Comparison of ENCODE assay signal across 19 mouse cellular contexts in the genomic region with DNA sequence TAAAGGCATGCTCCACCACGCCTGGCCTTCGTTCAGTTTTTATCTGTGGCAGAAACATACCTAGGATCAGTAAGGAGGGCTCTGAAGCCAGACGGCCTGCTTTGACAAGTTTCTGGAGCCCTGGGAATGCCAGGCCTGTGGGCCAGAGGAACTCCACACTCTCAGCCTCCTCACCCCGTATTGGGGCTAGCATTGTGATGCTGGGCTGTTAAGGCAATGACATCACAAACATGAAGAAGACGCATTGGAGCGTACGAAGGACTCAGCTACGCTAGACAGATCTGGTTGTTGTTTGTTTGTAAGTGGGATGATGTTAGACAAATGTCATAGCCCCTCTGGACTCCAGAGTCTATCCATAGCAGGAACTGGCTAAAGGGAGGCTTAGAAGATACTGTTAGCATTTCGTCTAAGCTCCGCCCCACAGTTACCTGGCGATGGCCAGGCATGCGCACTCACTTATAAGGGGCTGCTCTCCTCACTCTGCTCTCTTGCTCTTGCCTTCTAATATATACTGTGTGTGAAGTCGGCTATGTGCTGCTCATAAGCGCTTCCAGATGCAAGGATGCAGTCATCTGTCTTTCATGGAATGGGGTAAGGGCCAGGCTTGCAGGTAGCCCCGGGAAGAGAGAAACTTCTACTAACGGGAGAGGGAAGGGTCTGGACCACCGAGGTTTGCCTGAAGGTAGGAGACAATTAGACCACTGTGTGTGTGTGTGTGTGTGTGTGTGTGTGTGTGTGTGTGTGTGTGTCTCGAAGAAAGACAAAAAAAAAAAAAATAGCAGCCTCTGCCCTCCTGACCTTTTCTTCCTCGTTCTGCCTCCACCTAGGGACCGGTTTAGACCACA. TPM values are rescaled to one million over a fixed set of nuclear protein-coding genes. Genes with fewer than 3 reads are reported as not detected.
DNase-seq lines count a peak whose midpoint lies in the region; ATAC-seq and TF ChIP-seq lines count a peak whose summit lies in the region.
"Had no signal": no experiment of that assay in that cellular context is flagged by ENCODE, and none has a peak within 500 bp of the region (broad histone marks: within the 10 kb centered on the region; RNA-seq: fewer than 3 reads in every experiment).

No protein-coding gene starts in this region.

- H3K4me1 ChIP-seq in hindbrain, embryonic 11.5 days (replicated peaks; ENCODE audit: control insufficient read depth, insufficient read depth, low read length), result peaks cover 7% of the 10 kb centered on the region; the same call in 1 of the 2 replicates
- no peaks in the 10 kb centered on the region for H3K4me1 ChIP-seq in hindbrain, embryonic 14.5 days (replicated peaks; ENCODE audit: control insufficient read depth, insufficient read depth, low read length)
- H3K4me1 ChIP-seq in testis, adult 2 months (ENCODE audit: control insufficient read depth, insufficient read depth, low read length), result peaks cover 5% of the 10 kb centered on the region

- no peaks in the 10 kb centered on the region for H3K9me3 ChIP-seq in hindbrain, embryonic 11.5 days (ENCODE audit: control insufficient read depth, low read length)
- H3K9me3 ChIP-seq in hindbrain, embryonic 14.5 days (ENCODE audit: control insufficient read depth, low read length), result no peaks in the 10 kb centered on the region
- H3K9me3 ChIP-seq: embryonic facial prominence, embryonic 13.5 days had no signal

- 0 out of 2 replicates have a peak overlapping the region, but pooled peaks have one; percentile 10 for H3K27ac ChIP-seq in hindbrain, embryonic 11.5 days (ENCODE audit: low read depth, low read length)
- H3K27ac ChIP-seq in hindbrain, embryonic 14.5 days, result no peak overlapping the region
- H3K27ac ChIP-seq in testis, adult 2 months (ENCODE audit: control insufficient read depth, insufficient read depth, low read depth, low read length), result no peak overlapping the region
- H3K27ac ChIP-seq: embryonic facial prominence, embryonic 13.5 days; liver, embryonic 14.5 days had no signal

- intact Hi-C loops in heart, postnatal 10 days (cut with DNase I), result no loop called here

- TF ChIP-seq CTCF in testis, adult 2 months (IDR thresholded peaks at IDR 0.05; ENCODE audit: control insufficient read depth, insufficient read depth, insufficient replicate concordance, low read depth, low read length), result no peak

- no peak for ATAC-seq in hindbrain, embryonic 11.5 days (ENCODE audit: low FRiP score)
- ATAC-seq in hindbrain, embryonic 14.5 days (ENCODE audit: low FRiP score), result no peak
- ATAC-seq: hindbrain, embryonic 16.5 days; Patski had no signal

- TF ChIP-seq POLR2A in testis, adult 2 months (IDR thresholded peaks at IDR 0.05; ENCODE audit: control insufficient read depth, low read depth, low read length), result peak; percentile 65; the same call in 1 of the 2 replicates

- no peaks in the 10 kb centered on the region for H3K27me3 ChIP-seq in hindbrain, embryonic 11.5 days (ENCODE audit: control insufficient read depth, insufficient read depth, low read length)
- no peaks in the 10 kb centered on the region for H3K27me3 ChIP-seq in hindbrain, embryonic 14.5 days (ENCODE audit: control insufficient read depth, insufficient read depth, low read length)
- H3K27me3 ChIP-seq in testis, adult 2 months (ENCODE audit: control insufficient read depth, insufficient read depth, low read length), result no peaks in the 10 kb centered on the region
- H3K27me3 ChIP-seq: CH12.LX, Patski had no signal

- H3K36me3 ChIP-seq in hindbrain, embryonic 11.5 days (ENCODE audit: control insufficient read depth, insufficient read depth, low read length), result no peaks in the 10 kb centered on the region
- H3K36me3 ChIP-seq in hindbrain, embryonic 14.5 days (replicated peaks; ENCODE audit: control insufficient read depth, insufficient read depth), result no peaks in the 10 kb centered on the region
- H3K36me3 ChIP-seq in testis, adult 2 months (ENCODE audit: control insufficient read depth, insufficient read depth, low read length), result no peaks in the 10 kb centered on the region
- H3K36me3 ChIP-seq: embryonic facial prominence, embryonic 13.5 days had no signal

- WGBS in hindbrain, embryonic 11.5 days, result 55% methylated on average over 19 of the region's 20 CpGs
- 67% methylated on average over 19 of the region's 20 CpGs for WGBS in hindbrain, embryonic 14.5 days

- no peak overlapping the region for H3K4me3 ChIP-seq in hindbrain, embryonic 11.5 days (ENCODE audit: low read depth, low read length)
- no peak overlapping the region for H3K4me3 ChIP-seq in hindbrain, embryonic 14.5 days (replicated peaks; ENCODE audit: low read length)
- H3K4me3 ChIP-seq in testis, adult 2 months (ENCODE audit: control insufficient read depth, low read depth, low read length), result peak overlapping the region; percentile 90
- H3K4me3 ChIP-seq: embryonic facial prominence, embryonic 13.5 days had no signal

- H3K4me2 ChIP-seq in hindbrain, embryonic 11.5 days (replicated peaks; ENCODE audit: low read depth, low read length), result no peak overlapping the region
- no peak overlapping the region for H3K4me2 ChIP-seq in hindbrain, embryonic 14.5 days (replicated peaks)
- H3K4me2 ChIP-seq: embryonic facial prominence, embryonic 13.5 days had no signal

- no peak for DNase-seq in hindbrain, embryonic 11.5 days (ENCODE audit: low spot score)
- no peak for DNase-seq in hindbrain, embryonic 14.5 days (ENCODE audit: low spot score)
- no peak for DNase-seq in testis, postnatal 10 days (ENCODE audit: low spot score)
- peak; percentile 48 for DNase-seq in forelimb bud, embryonic 11.5 days (ENCODE audit: low read depth, low spot score)
- DNase-seq in heart, postnatal 10 days, result no peak
- DNase-seq in thymus, postnatal 25 days, result no peak
- no peak for DNase-seq in kidney, adult 8-10 months
- DNase-seq: cerebellum, postnatal 10 days; gastrocnemius, postnatal 36 days; kidney, adult 2 months; retina, postnatal 1 day; right cerebral cortex, postnatal 4 days; thymus, postnatal 4 days had no signal

- H3K9ac ChIP-seq in hindbrain, embryonic 11.5 days (ENCODE audit: low read depth, low read length), result no peak overlapping the region
- H3K9ac ChIP-seq in hindbrain, embryonic 14.5 days, result no peak overlapping the region
- H3K9ac ChIP-seq: embryonic facial prominence, embryonic 13.5 days; liver, embryonic 14.5 days had no signal

RNA-seq across cellular contexts. Expression of gene Ubl3, which starts 38.2 kb away (rescaled TPM):
- 76.6 and 82.7 TPM in 2 replicates for polyA plus RNA-seq in hindbrain, embryonic 11.5 days (2014; fragmentation: Nextera tagmentation; extraction: Ambion mirVana)
- polyA plus RNA-seq in hindbrain, embryonic 14.5 days (2014; fragmentation: Nextera tagmentation; extraction: Ambion mirVana), result 102 and 114 TPM in 2 replicates
- polyA plus RNA-seq in testis, adult 2 months (2012; rRNA removed), result 176 and 180 TPM in 2 replicates
- 10 to 100 TPM; 80.1 to 96.8 TPM for total RNA-seq in heart, postnatal 10 days (2021)
